Mouse (Mus musculus) forebrain, embryonic 14.5 days (tissue): ENCODE measurements at regions not wholly inside any gene's neighbourhood (a gene's known extent, or its start where the extent isn't known, plus 50 kb on each side); places are given as distances from the start of the nearest gene placed in this dataset.
A peak's percentile ranks its signal among the peaks of the same experiment; 100 is the strongest.

Source experiments
- ATAC-seq: fragments of 200-750 bp; cut with Nextera tagmentation; 2 replicates; pipeline ENCODE4 v1.8.0; 2017; ENCODE audit warnings: mild to moderate bottlenecking, moderate library complexity
- DNase-seq: peaks from one replicate; pipeline ENCODE4 v3.0.0-alpha.2; 2015; ENCODE audit warnings: low spot score
- H3K27ac ChIP-seq: fragments of 300-500 bp; sonication (generic); 2 replicates; pipeline ENCODE4 v1.5.1; 2014; ENCODE audit warnings: low read depth, mild to moderate bottlenecking, control low read depth, low read length, moderate library complexity
- H3K27me3 ChIP-seq: fragments of 300-500 bp; sonication (generic); replicated peaks from 2 replicates; pipeline ENCODE4 v1.6.1; 2014; ENCODE audit warnings: low read length, control low read depth, mixed read lengths; ENCODE audit not compliant: control insufficient read depth, insufficient read depth
- H3K36me3 ChIP-seq: fragments of 300-500 bp; sonication (generic); 2 replicates; pipeline ENCODE4 v1.6.1; 2014; ENCODE audit warnings: low read length, control low read depth; ENCODE audit not compliant: control insufficient read depth, insufficient read depth
- H3K4me1 ChIP-seq: fragments of 300-500 bp; sonication (generic); 2 replicates; pipeline ENCODE4 v1.6.1; 2014; ENCODE audit warnings: antibody characterized with exemption, low read length, control low read depth; ENCODE audit not compliant: control insufficient read depth, insufficient read depth
- H3K4me2 ChIP-seq: fragments of 300-500 bp; sonication (generic); 2 replicates; pipeline ENCODE4 v1.6.1; 2014; ENCODE audit warnings: mild to moderate bottlenecking, control low read depth, low read length
- H3K4me3 ChIP-seq: fragments of 300-500 bp; sonication (generic); 2 replicates; pipeline ENCODE4 v1.5.1; 2014; ENCODE audit warnings: low read depth, low read length, control low read depth
- H3K9ac ChIP-seq: fragments of 300-500 bp; sonication (generic); 2 replicates; pipeline ENCODE4 v1.6.1; 2014; ENCODE audit warnings: mild to moderate bottlenecking, low read length, control low read depth, moderate library complexity
- H3K9me3 ChIP-seq: fragments of 300-500 bp; sonication (generic); replicated peaks from 2 replicates; pipeline ENCODE4 v1.6.1; 2016; ENCODE audit warnings: low read length, control low read depth, mixed read lengths; ENCODE audit not compliant: control insufficient read depth
- WGBS: fragments of 180-500 bp; shearing (Covaris S2); extraction: QIAGEN DNeasy Blood & Tissue Kit; methylation state at CpG from one replicate; pipeline ENCODE4 v1.1.7; 2014; 5-methylcytosine and 5-hydroxymethylcytosine counted together

DNA sequence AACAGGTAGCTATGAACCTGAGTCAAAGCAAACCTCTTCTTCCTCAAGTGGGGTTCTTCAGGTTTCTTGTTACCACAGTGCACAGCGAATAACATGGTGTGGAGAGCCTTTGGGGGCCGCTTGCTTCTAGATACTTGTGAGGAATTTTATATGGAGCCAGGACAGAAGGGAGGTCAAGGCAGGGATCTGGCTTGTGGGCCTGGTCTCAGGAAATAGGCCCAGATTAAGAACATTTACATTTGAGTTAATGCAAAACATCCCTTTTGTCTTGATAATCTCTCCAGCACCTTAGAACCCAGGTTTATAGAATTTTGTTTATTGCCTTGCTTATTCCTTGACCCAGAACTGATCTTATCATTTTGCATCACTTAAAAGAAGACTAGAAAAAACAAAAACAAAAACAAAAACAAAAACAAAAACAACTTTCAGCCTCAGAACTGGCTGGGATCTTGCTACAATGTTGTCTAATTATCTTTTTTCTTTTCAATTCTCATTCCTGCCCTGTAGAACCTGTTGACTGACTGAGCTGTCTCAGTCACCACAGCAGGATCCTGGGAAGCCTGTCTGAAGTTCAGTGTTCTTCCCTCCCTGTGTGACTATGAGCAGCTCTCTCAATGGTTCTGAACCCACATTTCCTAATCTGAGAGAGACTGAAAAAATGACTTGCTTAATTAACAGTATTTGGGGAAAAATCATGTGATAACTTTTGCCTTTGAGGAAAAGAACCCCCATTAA lies 341.2 kb upstream of the Ercc4 start:
- Histone ChIP-seq H3K4me1 (no peaks in the 10 kb centered on the region), H3K4me2 (no peak overlapping the region), H3K27ac (no peak overlapping the region), H3K9me3 (no peaks in the 10 kb centered on the region), H3K4me3 (no peak overlapping the region), H3K9ac (no peak overlapping the region), H3K27me3 (no peaks in the 10 kb centered on the region), H3K36me3 (no peaks in the 10 kb centered on the region)
- DNase-seq (no peak), ATAC-seq (no peak)
- WGBS, result 90% methylated on average over 2 of the region's 2 CpGs

DNA sequence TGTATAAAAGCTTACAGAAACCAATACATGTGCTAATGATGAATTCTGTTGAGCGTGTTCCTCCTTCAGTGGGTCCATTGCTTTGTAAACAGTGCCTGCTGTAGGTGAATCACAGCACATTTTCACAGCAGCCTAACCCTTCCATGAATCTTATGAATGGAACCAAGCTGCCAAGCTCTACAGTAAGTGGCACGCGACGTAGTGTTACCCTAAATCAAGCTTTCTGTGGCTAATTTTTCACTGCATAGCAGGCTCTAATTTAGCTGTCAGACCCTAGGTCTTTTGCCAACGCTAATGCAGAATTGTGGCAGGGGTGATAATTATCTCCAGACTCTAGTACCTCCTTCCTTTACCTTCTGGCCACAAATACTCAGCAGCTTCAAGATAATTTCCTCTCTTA lies 339.0 kb upstream of the Ercc4 start:
- no peak overlapping the region for H3K4me3 ChIP-seq
- no peaks in the 10 kb centered on the region for H3K27me3 ChIP-seq
- 69% methylated on average over 5 of the region's 5 CpGs for WGBS
- peak; percentile 61 for DNase-seq
- H3K4me1 ChIP-seq, result no peaks in the 10 kb centered on the region
- H3K27ac ChIP-seq, result no peak overlapping the region
- H3K9me3 ChIP-seq, result no peaks in the 10 kb centered on the region
- H3K36me3 ChIP-seq, result no peaks in the 10 kb centered on the region
- no peak overlapping the region for H3K4me2 ChIP-seq
- peak; percentile 32; the same call in 1 of the 2 replicates for ATAC-seq
- no peak overlapping the region for H3K9ac ChIP-seq

DNA sequence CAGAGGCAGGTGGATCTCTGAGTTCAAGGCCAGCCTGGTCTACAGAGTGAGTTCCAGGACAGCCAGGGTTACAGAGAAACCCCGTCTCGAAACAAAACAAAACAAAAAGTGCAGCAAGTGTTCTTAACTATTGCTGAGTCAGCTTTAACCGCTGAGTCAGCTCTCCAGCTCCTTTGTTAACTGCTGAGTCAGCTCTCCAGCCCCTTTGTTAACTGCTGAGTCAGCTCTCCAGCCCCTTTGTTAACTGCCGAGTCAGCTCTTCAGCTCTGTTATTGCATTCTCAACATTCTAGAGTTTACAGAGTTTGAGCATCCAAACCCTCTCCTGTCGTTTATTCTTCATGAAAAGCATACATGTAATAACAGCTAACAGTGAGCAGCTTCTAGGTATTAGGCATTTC lies 336.9 kb upstream of the Ercc4 start:
- no peak for ATAC-seq
- Histone ChIP-seq H3K4me2 (no peak overlapping the region), H3K4me1 (no peaks in the 10 kb centered on the region), H3K9me3 (no peaks in the 10 kb centered on the region), H3K9ac (no peak overlapping the region), H3K27me3 (no peaks in the 10 kb centered on the region), H3K27ac (no peak overlapping the region), H3K36me3 (no peaks in the 10 kb centered on the region), H3K4me3 (no peak overlapping the region)
- DNase-seq, result no peak
- WGBS, result 91% methylated on average over 5 of the region's 5 CpGs

DNA sequence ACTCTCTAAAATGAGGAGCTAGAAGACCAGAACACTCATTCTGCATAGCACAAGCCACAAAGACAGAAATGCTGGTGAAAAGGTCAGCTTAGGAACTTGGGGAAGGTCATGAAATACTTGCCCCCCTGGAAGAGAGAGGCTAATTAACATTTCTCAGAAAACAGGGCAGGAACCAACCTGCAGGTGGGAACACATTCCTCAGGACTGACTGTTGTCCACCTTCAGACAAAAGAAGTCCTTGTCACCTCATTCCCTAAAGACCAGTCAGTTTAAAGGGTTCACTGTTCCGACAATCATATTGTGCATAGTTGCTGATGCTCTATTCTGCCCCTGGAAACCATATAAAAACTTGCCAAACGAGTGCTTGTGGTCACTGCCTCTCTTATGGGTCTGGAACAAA lies 333.6 kb upstream of the Ercc4 start:
- H3K4me2 ChIP-seq, result no peak overlapping the region
- H3K36me3 ChIP-seq, result no peaks in the 10 kb centered on the region
- DNase-seq, result no peak
- ATAC-seq, result no peak
- 44% methylated on average over 2 of the region's 2 CpGs for WGBS
- H3K9ac ChIP-seq, result no peak overlapping the region
- no peaks in the 10 kb centered on the region for H3K4me1 ChIP-seq
- no peaks in the 10 kb centered on the region for H3K27me3 ChIP-seq
- no peaks in the 10 kb centered on the region for H3K9me3 ChIP-seq
- H3K4me3 ChIP-seq, result no peak overlapping the region
- H3K27ac ChIP-seq, result no peak overlapping the region

DNA sequence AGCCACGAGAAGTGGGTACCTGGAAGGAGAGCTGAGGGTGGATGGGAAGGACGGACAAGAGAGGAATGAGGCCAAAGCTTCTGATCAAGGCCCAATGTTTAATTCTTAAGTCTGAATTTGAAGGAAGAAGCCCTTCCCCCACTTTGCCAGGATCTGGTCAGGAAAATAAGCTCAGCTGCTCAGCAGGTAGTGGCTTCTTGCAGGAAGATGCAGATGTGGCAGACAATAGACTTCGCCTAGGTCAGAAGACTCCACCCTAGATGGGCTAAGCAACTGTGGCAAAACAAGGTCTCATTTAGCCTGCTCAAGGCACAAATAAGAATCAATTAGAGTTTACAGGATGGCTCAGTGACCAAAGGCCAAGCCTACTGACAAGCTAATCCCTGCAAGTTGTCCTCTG lies 330.4 kb upstream of the Ercc4 start:
- Histone ChIP-seq H3K4me3 (no peak overlapping the region), H3K9ac (no peak overlapping the region), H3K9me3 (no peaks in the 10 kb centered on the region), H3K27ac (no peak overlapping the region), H3K4me2 (no peak overlapping the region), H3K4me1 (no peaks in the 10 kb centered on the region), H3K27me3 (no peaks in the 10 kb centered on the region), H3K36me3 (no peaks in the 10 kb centered on the region)
- WGBS, result 69% methylated on average over 3 of the region's 3 CpGs
- ATAC-seq (no peak), DNase-seq (no peak)

DNA sequence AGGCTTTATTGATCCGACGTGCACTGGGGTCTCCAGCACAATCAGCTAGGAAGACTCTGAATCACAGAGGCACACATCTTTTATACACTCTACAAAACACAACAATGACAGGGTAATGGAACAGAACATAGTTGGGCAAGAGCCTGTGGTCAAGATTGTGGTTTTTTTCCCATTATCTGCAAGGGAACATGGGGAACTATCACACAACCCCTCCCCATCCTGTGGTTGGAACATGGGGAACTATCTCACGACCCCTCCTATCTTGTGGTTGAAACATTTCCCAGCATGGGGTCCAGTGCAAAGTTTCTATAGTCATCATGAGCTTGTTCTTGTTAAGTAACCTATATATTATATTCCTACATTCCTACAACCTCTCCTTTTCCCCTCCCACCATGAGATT lies 328.8 kb upstream of the Ercc4 start:
- Histone ChIP-seq H3K9ac (no peak overlapping the region), H3K27me3 (no peaks in the 10 kb centered on the region), H3K27ac (no peak overlapping the region), H3K9me3 (no peaks in the 10 kb centered on the region), H3K4me2 (no peak overlapping the region), H3K4me1 (no peaks in the 10 kb centered on the region), H3K36me3 (no peaks in the 10 kb centered on the region), H3K4me3 (no peak overlapping the region)
- no peak for ATAC-seq
- WGBS, result 79% methylated on average over 3 of the region's 3 CpGs
- no peak for DNase-seq

DNA sequence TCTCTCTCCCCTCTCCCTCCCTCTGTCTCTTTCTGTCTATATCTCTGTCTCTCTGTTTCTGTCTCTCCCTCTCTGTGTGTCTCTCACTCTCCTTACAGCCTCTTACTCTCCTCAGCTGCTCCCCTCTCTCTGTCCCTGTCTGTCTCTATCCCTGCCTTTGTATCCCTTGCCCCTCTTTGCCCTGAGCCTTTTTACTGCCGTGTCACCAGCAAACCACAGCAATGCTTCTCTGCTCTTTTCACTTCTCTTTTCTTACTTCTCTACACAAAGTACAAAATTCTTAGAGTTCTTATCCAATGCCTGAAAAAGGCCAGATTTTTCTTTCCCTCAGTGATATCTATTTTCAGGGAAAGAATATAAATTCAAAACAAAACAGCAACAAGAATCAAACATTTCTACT lies 323.7 kb upstream of the Ercc4 start:
- no peak overlapping the region for H3K9ac ChIP-seq
- DNase-seq, result no peak
- 59% methylated on average over 1 of the region's 1 CpGs for WGBS
- no peak overlapping the region for H3K27ac ChIP-seq
- H3K27me3 ChIP-seq, result no peaks in the 10 kb centered on the region
- H3K4me3 ChIP-seq, result no peak overlapping the region
- no peaks in the 10 kb centered on the region for H3K36me3 ChIP-seq
- H3K4me2 ChIP-seq, result no peak overlapping the region
- no peaks in the 10 kb centered on the region; the same call in 1 of the 2 replicates for H3K9me3 ChIP-seq
- ATAC-seq, result no peak
- H3K4me1 ChIP-seq, result no peaks in the 10 kb centered on the region

DNA sequence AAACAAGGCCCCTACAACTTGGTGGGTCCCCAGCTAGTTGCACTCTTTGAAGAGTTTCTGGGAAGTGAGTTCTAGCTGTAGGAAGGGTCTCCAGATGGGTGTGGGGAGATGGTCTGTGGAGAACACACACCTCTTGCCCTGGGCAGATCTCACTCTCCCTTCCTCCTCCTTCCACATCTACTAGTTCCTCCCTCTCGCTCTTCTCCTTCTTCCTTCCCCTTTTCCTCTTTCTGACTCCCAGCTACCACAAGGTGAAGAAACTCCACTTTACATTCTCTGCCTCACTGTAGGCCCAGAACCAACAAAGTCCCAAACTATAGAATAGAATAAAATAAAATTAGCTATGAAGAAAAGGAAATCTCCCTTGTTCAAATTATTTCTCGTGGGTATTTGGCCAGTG lies 311.0 kb upstream of the Ercc4 start:
- 82% methylated on average over 2 of the region's 2 CpGs for WGBS
- ATAC-seq, result no peak
- no peaks in the 10 kb centered on the region for H3K9me3 ChIP-seq

DNA sequence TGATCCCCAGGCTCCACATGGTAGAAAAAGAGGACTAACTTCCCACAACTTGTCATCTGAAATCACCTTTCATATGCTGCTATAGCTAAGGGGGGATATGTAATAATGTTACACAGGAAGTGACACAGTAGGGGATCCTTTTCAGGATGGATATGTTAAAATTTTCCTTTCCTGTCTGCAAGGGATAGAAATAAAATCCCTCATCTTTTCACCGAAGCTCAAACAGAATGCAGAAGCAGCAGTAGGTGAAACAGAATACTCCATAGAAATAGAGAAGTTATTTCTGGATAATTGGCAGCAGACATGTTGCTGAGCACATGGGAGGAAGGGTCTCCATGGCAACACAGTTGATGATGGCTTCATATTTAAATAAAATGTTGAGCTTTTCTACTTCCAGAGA lies 309.3 kb upstream of the Ercc4 start:
- no peaks in the 10 kb centered on the region for H3K9me3 ChIP-seq
- H3K4me1 ChIP-seq, result no peaks in the 10 kb centered on the region
- no peak overlapping the region for H3K4me3 ChIP-seq
- H3K9ac ChIP-seq, result no peak overlapping the region
- H3K27me3 ChIP-seq, result no peaks in the 10 kb centered on the region
- DNase-seq, result peak; percentile 51
- peak; percentile 29; the same call in 1 of the 2 replicates for ATAC-seq
- H3K4me2 ChIP-seq, result no peak overlapping the region
- H3K27ac ChIP-seq, result no peak overlapping the region
- no peaks in the 10 kb centered on the region for H3K36me3 ChIP-seq
- 81% methylated on average over 1 of the region's 1 CpGs for WGBS

More for the DNA sequence above, 311.0 kb upstream of the Ercc4 start:
- no peak overlapping the region for H3K4me2 ChIP-seq
- H3K4me1 ChIP-seq, result no peaks in the 10 kb centered on the region
- H3K9ac ChIP-seq, result no peak overlapping the region
- H3K27ac ChIP-seq, result no peak overlapping the region
- no peaks in the 10 kb centered on the region for H3K27me3 ChIP-seq
- H3K36me3 ChIP-seq, result no peaks in the 10 kb centered on the region
- H3K4me3 ChIP-seq, result no peak overlapping the region
- no peak for DNase-seq
